Mouse (Mus musculus): Measurements from ENCODE around the gene Igfbp6. TPM values are rescaled to one million over a fixed set of nuclear protein-coding genes. Genes with fewer than 3 reads are reported as not detected.
A peak's percentile ranks its signal among the peaks of the same experiment; 100 is the strongest.

Gene Igfbp6
- total RNA-seq, 1 experiment from 2014 or later, result 17.1 TPM

GRCm38 (mm10) chr15:102108651-102109525 is 35.3 kb upstream of the Igfbp6 start:
- peak; percentile 71 for DNase-seq

GRCm38 (mm10) chr15:102110271-102110670 is 33.9 kb upstream of the Igfbp6 start:
- DNase-seq, result no peak

GRCm38 (mm10) chr15:102110701-102111494 is 33.3 kb upstream of the Igfbp6 start:
- no peak for DNase-seq

- DNase-seq, result no peak
These were observed 32.7 kb upstream of the Igfbp6 start for GRCm38 (mm10) chr15:102111495-102111829.

- no peak for DNase-seq
These were observed 32.0 kb upstream of the Igfbp6 start for GRCm38 (mm10) chr15:102112181-102112580.

- DNase-seq, result no peak
These were observed 31.3 kb upstream of the Igfbp6 start for GRCm38 (mm10) chr15:102112827-102113226.

GRCm38 (mm10) chr15:102113674-102114073 is 30.5 kb upstream of the Igfbp6 start:
- DNase-seq, result no peak

- peak; percentile 62 for DNase-seq
These were observed 29.4 kb upstream of the Igfbp6 start for GRCm38 (mm10) chr15:102114651-102115260.

- no peak for DNase-seq
These were observed 28.4 kb upstream of the Igfbp6 start for GRCm38 (mm10) chr15:102115731-102116231.

- no peak for DNase-seq
These were observed 27.3 kb upstream of the Igfbp6 start for GRCm38 (mm10) chr15:102116753-102117415.

- no peak for DNase-seq
These were observed 26.4 kb upstream of the Igfbp6 start for GRCm38 (mm10) chr15:102117461-102118443.

GRCm38 (mm10) chr15:102118591-102118990 is 25.6 kb upstream of the Igfbp6 start:
- DNase-seq, result no peak

- DNase-seq, result no peak
These were observed 24.9 kb upstream of the Igfbp6 start for GRCm38 (mm10) chr15:102119121-102119830.

- no peak for DNase-seq
These were observed 24.4 kb upstream of the Igfbp6 start for GRCm38 (mm10) chr15:102119831-102120170.

GRCm38 (mm10) chr15:102120530-102120929 is 23.6 kb upstream of the Igfbp6 start:
- no peak for DNase-seq

GRCm38 (mm10) chr15:102126303-102126702 is 17.9 kb upstream of the Igfbp6 start:
- DNase-seq, result peak; percentile 61

- no peak for DNase-seq
These were observed 10.8 kb upstream of the Igfbp6 start for GRCm38 (mm10) chr15:102133314-102133713.

- DNase-seq, result no peak
These were observed 9.5 kb upstream of the Igfbp6 start for GRCm38 (mm10) chr15:102134709-102135108.

- DNase-seq, result no peak
These were observed 8.5 kb upstream of the Igfbp6 start for GRCm38 (mm10) chr15:102135522-102136128.
